Mouse (Mus musculus) c-Kit-positive CD71-positive TER-119-positive erythroid progenitor cells, embryonic 14.5 days (primary cell): ENCODE data around the gene Fam13a.

Experiments used
- DNase-seq: peaks from one replicate; pipeline ENCODE4 v3.0.0-alpha.2; 2013; ENCODE audit warnings: low spot score

The Fam13a gene

GRCm38 (mm10) chr6:58933189-58933913 lies 91.0 kb downstream of the Fam13a start:
- no peak for DNase-seq

DNA sequence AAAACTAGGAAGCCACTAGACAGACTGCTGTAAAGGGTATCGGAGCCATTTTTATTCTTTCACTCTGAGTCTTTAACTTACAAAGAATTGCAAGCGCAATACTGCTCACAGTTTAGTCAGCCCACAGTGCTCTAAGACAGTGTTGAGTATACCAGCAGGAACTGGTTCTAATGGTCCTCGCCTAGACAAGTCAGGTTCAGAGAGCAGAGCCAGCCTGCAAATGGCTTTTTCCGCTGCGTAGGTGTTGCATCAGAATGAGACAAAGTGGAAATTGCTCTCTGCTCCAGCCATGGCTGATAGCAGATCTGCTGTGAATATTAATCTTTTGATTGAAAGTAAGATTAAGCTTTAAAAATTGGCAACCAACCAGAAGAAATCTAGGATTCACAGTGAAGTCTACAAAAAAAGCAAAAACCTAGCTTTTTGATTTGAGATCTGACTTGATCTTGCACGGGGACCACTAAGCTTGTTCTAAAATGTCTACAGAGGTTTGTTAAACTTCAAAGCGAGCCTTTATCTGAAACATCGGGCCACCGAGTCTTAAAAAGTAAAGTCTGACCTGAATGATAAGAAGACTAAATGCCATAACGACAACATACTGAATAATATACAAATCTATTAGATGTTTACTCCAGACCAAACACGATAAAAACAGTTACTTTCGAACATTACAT lies 91.7 kb downstream of the Fam13a start:
- DNase-seq: no peak

GRCm38 (mm10) chr6:58931149-58931548 lies 93.2 kb downstream of the Fam13a start:
- no peak for DNase-seq

GRCm38 (mm10) chr6:58929911-58930431 lies 94.4 kb downstream of the Fam13a start:
- no peak for DNase-seq

- no peak for DNase-seq
Observed at GRCm38 (mm10) chr6:58927881-58928280, 96.5 kb downstream of the Fam13a start.

GRCm38 (mm10) chr6:58922511-58922910 lies 101.8 kb downstream of the Fam13a start:
- DNase-seq: no peak

DNA sequence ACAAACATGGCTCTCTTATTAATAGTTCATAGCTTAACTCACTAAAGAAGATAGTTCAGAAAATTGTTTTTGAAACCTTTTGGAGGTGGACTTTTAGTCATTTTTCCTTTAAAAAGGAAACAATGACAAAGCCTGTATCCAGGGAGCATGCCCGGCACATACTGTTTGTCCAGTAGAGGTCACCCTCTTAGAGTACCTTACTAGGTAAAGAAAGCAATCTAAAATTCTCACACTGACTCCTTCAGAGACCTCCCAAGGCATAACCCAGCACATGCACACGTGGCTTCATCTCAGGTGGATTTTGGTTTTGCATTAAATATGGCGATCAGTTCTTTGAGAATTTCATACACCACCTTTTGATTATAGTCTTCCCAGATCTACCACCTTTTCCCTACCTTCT lies 102.7 kb downstream of the Fam13a start:
- no peak for DNase-seq

GRCm38 (mm10) chr6:58920735-58921134 lies 103.6 kb downstream of the Fam13a start:
- DNase-seq: no peak

GRCm38 (mm10) chr6:58916498-58916897 lies 107.9 kb downstream of the Fam13a start:
- no peak for DNase-seq

GRCm38 (mm10) chr6:58913971-58914370 lies 110.4 kb downstream of the Fam13a start:
- DNase-seq: no peak

- DNase-seq: no peak
Observed at GRCm38 (mm10) chr6:58913551-58913950, 110.8 kb downstream of the Fam13a start.

DNA sequence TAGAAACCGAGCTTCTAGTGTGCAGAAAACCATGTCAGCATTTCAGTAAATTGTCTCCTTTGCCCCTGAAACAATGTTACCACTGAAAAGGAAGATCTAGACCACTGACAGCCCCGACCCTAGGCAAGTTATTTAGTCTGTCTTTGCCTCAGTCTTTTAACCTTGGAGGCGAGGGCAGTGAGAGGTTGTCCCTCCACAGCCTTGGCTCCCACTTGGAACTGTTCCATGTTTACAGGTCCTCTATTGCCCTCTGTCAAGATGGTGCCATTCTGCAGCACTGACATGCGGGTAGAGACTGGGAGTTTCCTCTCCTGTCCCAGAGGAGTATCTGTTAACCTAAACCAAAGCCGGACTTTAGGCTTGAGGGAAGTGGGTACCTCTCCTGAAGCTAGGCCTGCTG lies 111.5 kb downstream of the Fam13a start:
- DNase-seq: no peak

DNA sequence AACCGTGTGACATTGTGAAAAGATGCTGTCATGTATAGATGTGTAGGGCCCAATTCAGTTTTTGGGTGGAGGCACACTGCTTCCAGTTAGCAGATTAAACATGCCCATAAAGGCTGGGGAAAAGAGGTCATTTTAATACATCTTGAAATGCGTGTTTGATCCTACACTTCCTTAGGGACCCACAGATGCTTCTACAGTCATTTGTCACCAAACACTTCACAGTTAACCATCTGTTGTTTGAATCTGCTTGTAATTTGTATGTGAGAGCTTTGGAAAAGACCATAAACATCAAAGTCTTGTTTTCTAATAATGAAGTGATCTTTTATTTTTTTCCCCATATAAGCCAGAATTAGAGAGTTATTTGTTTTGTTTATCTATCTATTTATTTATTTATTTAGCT lies 116.6 kb downstream of the Fam13a start:
- DNase-seq: no peak

GRCm38 (mm10) chr6:58907336-58907735 lies 117.0 kb downstream of the Fam13a start:
- no peak for DNase-seq

DNA sequence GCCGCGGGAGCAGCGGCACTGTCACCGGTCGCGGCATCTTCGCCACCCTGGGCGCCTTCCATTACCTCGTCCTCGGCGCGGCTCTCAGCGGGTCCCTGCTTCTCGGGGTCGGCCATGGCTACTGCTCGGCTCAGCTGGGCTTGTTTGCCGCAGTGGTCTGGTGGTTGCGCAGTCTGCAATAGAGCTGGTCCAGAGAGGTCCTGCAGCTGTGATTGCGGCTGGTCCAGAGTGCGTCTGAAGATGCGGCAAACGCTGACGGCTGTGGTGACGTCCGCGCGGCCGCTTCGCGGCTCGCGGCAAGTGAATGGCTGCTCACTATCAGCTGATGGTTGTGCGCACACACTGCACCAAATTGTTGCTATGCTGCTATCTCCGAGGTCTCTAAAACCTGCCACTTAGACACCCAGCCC lies 117.5 kb downstream of the Fam13a start, which contains the start of gene Nap1l5:
TSS of gene Nap1l5 (minus strand) at position 225 of the 410 bp plus-strand sequence.
- DNase-seq: no peak

GRCm38 (mm10) chr6:58904551-58904950 lies 119.8 kb downstream of the Fam13a start:
- DNase-seq: no peak

DNA sequence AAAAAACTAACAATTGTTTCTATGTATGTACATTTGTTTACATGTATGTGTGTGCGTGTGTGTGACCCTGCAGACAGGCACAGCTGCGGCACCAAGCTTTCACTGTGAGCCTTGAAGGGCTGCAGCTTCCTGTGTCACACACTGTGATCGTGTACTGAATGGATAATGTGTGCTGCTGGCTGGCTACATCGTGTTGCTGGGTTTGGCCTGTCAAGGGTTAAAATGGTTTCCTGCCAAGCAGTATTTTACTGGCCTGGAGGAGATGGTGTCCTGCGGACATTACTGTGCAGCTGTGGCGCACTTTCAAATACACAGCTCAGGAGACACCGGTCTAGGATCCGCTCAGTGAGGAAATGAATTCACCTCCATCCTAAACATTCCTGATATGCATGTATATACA lies 121.2 kb downstream of the Fam13a start:
- no peak for DNase-seq

- no peak for DNase-seq
Observed at GRCm38 (mm10) chr6:58900536-58900935, 123.8 kb downstream of the Fam13a start.

DNA sequence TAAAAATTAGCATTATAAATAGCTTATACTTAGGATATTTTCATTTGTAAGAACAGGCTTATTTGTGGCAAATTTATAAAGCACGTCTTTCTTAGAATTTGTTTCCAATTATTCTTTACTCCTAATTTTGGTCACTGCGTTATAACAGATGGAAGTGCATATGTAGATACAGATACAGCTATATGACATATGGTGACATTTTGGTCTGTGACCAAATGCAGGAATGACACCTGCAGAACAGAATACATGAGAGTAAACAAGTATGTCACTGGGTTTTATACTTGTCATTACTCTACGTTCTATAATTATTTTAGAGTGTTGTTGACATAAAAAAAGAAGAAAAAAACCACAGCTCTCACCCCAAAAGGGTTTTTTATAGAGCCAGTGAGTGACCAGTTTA lies 125.3 kb downstream of the Fam13a start:
- no peak for DNase-seq

DNA sequence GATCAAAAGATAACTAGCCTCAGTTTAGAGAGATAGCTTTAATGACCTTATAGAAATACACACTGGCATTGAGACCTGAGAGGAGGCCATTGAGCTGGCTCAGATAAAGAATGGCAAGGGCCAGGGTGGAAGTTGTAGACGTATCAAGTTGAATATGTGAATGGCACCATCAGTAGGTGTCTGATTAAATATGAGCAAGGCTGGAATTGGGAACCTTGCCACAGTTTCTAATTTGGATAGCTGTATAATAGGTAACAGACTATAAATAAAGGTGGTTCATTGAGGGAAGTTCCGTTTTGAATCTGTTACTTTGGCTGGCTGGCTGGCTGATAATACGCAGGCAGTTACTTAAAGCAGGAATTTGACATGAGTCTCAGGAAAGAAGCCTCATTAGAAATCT lies 127.7 kb downstream of the Fam13a start:
- DNase-seq: no peak

DNA sequence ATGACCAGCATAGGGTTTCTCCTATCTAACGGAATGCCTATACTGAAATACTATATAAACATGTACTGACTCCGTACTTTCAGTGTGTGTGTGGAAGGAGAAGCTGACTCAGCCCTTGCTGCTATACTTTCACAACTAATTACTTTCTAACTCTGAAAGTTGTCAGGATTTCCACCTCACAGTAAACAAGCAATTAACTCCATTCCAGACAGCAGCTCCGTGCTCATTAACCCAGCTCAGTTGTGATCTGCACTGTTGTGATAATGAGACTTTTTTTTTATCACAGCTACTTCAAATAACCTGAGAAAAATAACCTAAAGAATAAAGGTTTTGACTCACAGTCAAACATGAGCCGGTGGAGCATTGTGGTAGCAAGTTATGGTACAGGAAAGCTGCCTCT lies 129.4 kb downstream of the Fam13a start:
- no peak for DNase-seq

DNA sequence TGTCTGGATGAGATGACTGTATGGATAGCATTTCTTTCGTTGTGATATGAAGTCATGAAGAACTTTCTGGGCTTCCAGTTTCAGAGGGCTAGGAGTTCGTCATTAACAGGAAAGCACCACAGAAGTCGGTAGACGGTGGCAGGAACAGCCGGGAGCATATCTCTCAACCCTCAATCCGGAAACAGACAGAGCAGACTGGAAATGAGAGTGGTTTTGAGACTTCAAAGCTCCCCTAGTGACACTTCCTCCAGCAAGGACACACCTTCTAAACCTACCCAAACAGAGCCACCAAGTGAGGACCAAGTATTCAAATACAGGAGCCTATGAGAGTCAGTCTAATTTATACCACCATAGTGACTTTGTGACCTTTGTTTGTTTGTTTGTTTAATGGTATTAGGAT lies 131.0 kb downstream of the Fam13a start:
- DNase-seq: no peak

- no peak for DNase-seq
Observed at GRCm38 (mm10) chr6:58889917-58890316, 134.4 kb downstream of the Fam13a start.
